Mouse (Mus musculus) adrenal gland, postnatal 14 days (tissue): Measurements from ENCODE around the gene Tssk6. TPM values are rescaled to one million over a fixed set of nuclear protein-coding genes. Genes with fewer than 3 reads are reported as not detected.

Source experiments
- DNase-seq: peaks from one replicate; pipeline ENCODE4 v3.0.0; 2021; ENCODE audit warnings: mixed read lengths
- long read RNA-seq, 2 experiments: library from polyadenylated mRNA; stranded (forward); transcript quantifications; one replicate each; pipeline ENCODE4 v2.0.0; 2021
- total RNA-seq: library from RNA; stranded (reverse); gene quantifications from 2 replicates; pipeline ENCODE4 v1.2.3, GENCODE M21; 2021

Tssk6 gene
- total RNA-seq: 0.83 and 0.85 TPM in 2 replicates
- long read RNA-seq, experiment 1, partial matches to known transcripts: 0 of 2 reads
- long read RNA-seq, experiment 1, other reads (novel, unspliced or antisense): 0 of 2 reads
- long read RNA-seq, experiment 2, partial matches to known transcripts: 0 of 3 reads
- long read RNA-seq, experiment 2, other reads (novel, unspliced or antisense): 0 of 3 reads

GRCm38 (mm10) chr8:69902163-69903062, at the start of gene Tssk6, which contains the start of the genes Ndufa13 and Yjefn3:
Gene Tssk6, plus strand, starts transcription at chr8:69902184.
Gene Ndufa13, minus strand, starts transcription at chr8:69902558.
Gene Yjefn3, minus strand, starts transcription at chr8:69902712.
- DNase-seq: peak; percentile 66

- no peak for DNase-seq
Measured at GRCm38 (mm10) chr8:69853869-69854268, 48.1 kb upstream of the Tssk6 start.

- no peak for DNase-seq
Measured at GRCm38 (mm10) chr8:69860807-69861206, 41.2 kb upstream of the Tssk6 start.

- DNase-seq: no peak
Measured at GRCm38 (mm10) chr8:69861251-69861650, 40.7 kb upstream of the Tssk6 start.

GRCm38 (mm10) chr8:69863387-69864020, 38.5 kb upstream of the Tssk6 start:
- no peak for DNase-seq

- no peak for DNase-seq
Measured at GRCm38 (mm10) chr8:69864180-69864579, 37.8 kb upstream of the Tssk6 start.

- DNase-seq: peak; percentile 68
Measured at GRCm38 (mm10) chr8:69867696-69868326, 34.2 kb upstream of the Tssk6 start.

GRCm38 (mm10) chr8:69870003-69870765, 31.8 kb upstream of the Tssk6 start:
- no peak for DNase-seq

GRCm38 (mm10) chr8:69870907-69871306, 31.1 kb upstream of the Tssk6 start:
- DNase-seq: no peak

GRCm38 (mm10) chr8:69874155-69874554, 27.8 kb upstream of the Tssk6 start:
- peak; percentile 79 for DNase-seq

GRCm38 (mm10) chr8:69874654-69875053, 27.3 kb upstream of the Tssk6 start:
- DNase-seq: no peak

- no peak for DNase-seq
Measured at GRCm38 (mm10) chr8:69876097-69876496, 25.9 kb upstream of the Tssk6 start.

GRCm38 (mm10) chr8:69876967-69877366, 25.0 kb upstream of the Tssk6 start:
- no peak for DNase-seq

- DNase-seq: no peak
Measured at GRCm38 (mm10) chr8:69877396-69877795, 24.6 kb upstream of the Tssk6 start.

- DNase-seq: no peak
Measured at GRCm38 (mm10) chr8:69877992-69878391, 24.0 kb upstream of the Tssk6 start.

- no peak for DNase-seq
Measured at GRCm38 (mm10) chr8:69879678-69880077, 22.3 kb upstream of the Tssk6 start.

GRCm38 (mm10) chr8:69880841-69881240, 21.1 kb upstream of the Tssk6 start:
- DNase-seq: no peak

GRCm38 (mm10) chr8:69881261-69881865, 20.6 kb upstream of the Tssk6 start:
- DNase-seq: no peak

GRCm38 (mm10) chr8:69882021-69882756, 19.8 kb upstream of the Tssk6 start:
- peak; percentile 70 for DNase-seq

- no peak for DNase-seq
Measured at GRCm38 (mm10) chr8:69882833-69883600, 19.0 kb upstream of the Tssk6 start.
